Mouse (Mus musculus) left cerebral cortex, adult 2 months (tissue): ENCODE measurements around the gene Pappa. TPM values are rescaled to one million over a fixed set of nuclear protein-coding genes. Genes with fewer than 3 reads are reported as not detected.

Experiments
- DNase-seq, 2 experiments: peaks; one replicate each; pipeline ENCODE4 v3.0.0; 2021 to 2022; ENCODE audit warnings: low spot score in 2 of 2, mixed read lengths in 1 of 2; ENCODE audit errors: extremely low spot score in 1 of 2
- H3K27ac ChIP-seq: fragments of 200-600 bp; 2 replicates; pipeline ENCODE4 v1.8.1; 2022
- H3K4me3 ChIP-seq: fragments of 200-600 bp; 2 replicates; pipeline ENCODE4 v1.8.1; 2022
- CTCF ChIP-seq: fragments of 200-600 bp; IDR thresholded peaks from 2 replicates; pipeline ENCODE4 v1.8.1; 2022; ENCODE audit warnings: antibody characterized with exemption, mild to moderate bottlenecking, moderate library complexity
- intact Hi-C: fragments of 180-260 bp; cut with DNase I; formaldehyde crosslinking; loops from one replicate; pipeline ENCODE4 v1.15.1; 2025
- total RNA-seq, 2 experiments: library from RNA; stranded (reverse); gene quantifications; 2 replicates each; pipeline ENCODE4 v1.2.3; 2021

The Pappa gene
- total RNA-seq, 2 experiments from 2014 or later, result 0.47 to 0.61 TPM

DNA sequence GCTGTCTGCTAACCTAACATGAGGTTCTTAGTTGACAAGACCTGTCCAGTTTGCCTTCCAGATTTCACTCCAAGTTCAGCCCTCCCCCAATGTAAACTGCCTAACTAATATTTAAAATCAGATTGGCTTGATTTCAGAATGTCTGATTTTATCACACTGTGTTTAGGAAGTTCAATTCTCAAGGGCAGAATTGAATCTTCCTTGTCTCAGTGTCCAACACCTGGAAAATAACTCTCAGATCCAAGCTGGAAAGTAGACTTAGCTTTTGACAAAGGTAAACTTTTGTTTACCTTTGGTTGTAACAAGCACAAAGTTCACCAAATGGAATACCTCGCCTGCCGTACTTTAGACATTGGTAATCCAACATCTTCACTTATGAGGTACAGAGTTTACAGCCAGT, 252.6 kb downstream of the Pappa start:
- Histone ChIP-seq H3K4me3 (no peak overlapping the region), H3K27ac (no peak overlapping the region)
- intact Hi-C loops, result no loop called here
- no peak for DNase-seq
- TF ChIP-seq CTCF, result no peak

DNA sequence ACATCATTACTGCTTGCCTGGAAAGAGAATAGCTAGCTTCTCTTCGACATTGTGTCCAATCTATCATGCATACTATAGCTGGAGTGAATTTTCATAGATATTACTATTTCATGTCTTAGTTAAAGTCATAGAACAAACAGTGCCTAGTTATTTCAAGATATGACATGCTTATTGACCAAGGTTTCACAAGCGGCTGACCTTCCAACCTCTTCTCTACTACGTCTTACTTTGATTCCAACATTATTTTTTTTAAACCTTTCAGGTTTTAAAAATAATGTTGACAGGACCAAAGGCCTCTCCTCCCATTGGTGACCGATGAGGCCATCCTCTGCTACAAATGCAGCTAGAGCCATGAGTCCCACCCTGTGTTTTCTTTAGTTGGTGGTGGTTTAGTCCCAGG, 255.5 kb downstream of the Pappa start:
- no peak overlapping the region for H3K27ac ChIP-seq
- no peak for TF ChIP-seq CTCF
- intact Hi-C loops, result no loop called here
- no peak overlapping the region for H3K4me3 ChIP-seq
- no peak for DNase-seq

DNA sequence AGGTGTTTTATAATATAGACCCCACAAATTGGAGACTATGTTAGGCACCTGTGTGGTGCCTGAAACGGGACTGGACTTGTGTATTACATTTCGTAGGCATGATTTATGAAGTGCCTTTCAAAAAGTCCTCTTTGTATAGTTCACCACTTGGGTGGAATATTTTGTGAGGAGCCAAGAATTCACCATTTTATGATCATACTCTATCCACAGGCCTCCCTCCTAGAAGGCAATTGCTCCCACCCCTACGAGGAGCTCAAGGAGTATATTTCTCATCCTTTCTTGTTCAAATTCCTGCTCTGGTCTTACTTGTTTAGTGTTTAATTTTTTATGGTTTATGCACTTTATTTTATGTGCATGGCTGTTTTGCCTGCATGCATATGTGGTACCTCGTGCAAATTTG, 259.1 kb downstream of the Pappa start:
- Histone ChIP-seq H3K27ac (no peak overlapping the region), H3K4me3 (no peak overlapping the region)
- TF ChIP-seq CTCF, result no peak
- intact Hi-C loops, result no loop called here
- DNase-seq, result no peak

DNA sequence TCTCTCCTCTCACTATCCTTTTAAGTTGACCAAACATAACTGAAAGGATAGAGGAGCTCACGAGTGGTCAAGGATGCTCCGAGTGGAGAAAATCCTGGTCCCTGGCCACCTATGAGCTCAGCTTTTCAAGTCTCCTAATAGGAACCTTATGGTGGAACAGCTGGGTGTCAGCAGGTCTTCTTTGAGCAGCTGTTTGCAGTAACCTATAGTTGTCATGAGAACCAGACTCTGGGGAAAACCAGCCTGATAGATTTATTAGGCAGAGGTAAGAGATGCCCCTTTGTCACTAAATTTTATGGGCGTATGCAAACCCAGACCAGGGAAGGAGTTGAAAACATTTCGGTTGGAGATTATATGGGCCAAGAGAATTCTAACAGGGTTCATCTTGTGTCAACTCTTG, 267.0 kb downstream of the Pappa start:
- H3K27ac ChIP-seq, result no peak overlapping the region
- no peak overlapping the region for H3K4me3 ChIP-seq
- intact Hi-C loops, result no loop called here
- TF ChIP-seq CTCF, result no peak
- DNase-seq, result no peak

DNA sequence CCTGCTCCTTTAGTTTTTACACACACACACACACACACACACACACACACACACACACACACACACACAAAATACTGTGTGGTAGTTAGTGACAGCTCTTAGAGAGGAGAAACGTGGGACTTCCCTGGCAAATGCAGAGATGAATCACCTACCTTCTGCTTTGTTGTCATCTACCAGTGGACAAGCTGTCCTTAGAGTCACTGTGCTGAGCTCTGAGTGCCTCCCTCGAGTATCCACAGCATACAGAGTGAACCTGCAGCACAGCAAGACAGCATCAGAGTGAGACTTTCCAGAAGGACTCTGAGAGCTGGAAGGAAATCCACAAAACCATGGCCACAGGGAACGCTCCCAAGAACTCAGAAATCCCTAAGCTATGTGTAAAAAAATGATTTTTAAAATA, 272.8 kb downstream of the Pappa start:
- peak in 1 of 2 experiments; percentile 11 for DNase-seq
- TF ChIP-seq CTCF, result no peak
- H3K4me3 ChIP-seq, result no peak overlapping the region
- intact Hi-C loops, result no loop called here
- H3K27ac ChIP-seq, result no peak overlapping the region

DNA sequence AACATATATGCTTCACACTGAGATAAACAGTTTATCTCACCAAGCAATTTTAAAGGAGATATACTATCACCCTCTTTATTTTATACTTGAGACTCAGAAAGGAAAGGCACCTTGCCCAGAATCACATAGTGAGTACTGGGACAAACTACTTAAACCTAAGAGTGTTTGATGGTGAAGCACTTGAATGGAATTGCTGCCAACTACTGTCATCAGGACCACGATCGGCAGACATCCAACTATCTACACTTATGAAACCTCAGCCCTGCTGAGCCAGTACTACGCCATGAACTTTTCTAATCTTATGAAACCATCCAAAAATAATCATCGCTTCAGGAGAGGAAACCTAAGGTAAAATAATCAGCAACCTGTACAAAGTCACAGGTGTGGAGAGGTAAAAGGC, 275.5 kb downstream of the Pappa start:
- Histone ChIP-seq H3K4me3 (no peak overlapping the region), H3K27ac (no peak overlapping the region)
- no peak for TF ChIP-seq CTCF
- intact Hi-C loops, result no loop called here
- no peak for DNase-seq

DNA sequence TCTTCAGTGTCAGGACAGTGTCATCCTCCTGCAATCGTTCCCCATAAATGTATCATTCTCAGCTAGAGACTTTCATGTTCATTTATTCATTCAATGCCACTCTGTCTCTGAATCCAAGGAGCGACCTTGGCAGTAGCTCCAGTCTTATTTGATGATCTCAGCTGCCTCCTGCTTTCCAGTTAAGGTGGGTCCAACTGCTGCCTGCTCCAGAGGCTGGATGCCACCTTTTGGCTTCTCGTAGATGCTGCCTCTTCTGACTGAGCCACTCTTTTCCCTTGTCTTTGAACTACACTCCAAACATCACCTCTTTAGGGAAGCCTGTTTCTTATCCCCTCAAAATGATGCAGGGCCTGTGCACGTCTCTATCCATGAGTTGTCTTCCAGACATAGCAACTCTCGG, 278.3 kb downstream of the Pappa start:
- no peak for DNase-seq
- Histone ChIP-seq H3K4me3 (no peak overlapping the region), H3K27ac (no peak overlapping the region)
- no peak for TF ChIP-seq CTCF
- intact Hi-C loops, result no loop called here

DNA sequence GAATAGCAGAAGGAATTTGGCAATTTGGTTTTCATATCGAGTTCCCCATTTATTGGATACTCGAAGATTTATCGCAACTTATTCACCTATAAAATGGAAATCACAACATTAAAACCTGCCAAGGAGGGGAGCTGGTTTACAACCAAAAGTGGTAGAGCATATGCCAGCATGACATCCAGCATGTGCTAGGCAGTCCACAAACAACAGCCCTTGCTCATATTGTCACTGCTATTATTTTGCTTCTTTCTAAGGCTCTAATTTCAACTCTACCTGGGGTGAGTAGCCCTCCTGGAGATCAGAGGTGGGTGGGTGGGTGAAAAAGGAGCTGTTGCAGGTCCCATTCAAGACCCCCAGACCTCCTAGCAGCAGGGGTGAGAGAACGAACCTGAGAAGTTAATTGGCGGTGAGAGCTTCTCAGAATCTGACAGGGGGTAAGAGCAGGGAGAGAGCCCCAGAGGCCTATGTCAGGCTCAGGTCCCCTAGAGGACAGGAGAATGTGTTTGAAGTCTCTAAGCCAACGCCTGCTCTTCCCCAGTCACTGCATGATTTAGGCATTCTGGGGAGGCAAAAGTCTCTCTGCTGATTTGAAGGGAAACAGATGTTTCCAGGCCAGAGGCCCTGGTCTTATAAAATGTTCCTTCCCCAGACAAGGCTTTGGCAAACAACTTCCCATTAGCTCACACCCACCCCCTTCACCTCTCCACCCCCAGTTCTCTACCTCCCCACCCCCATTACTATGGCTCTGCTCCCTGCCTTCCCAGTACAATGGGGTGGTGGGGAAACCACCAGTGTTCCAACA, 279.1 kb downstream of the Pappa start:
- TF ChIP-seq CTCF, result no peak
- Histone ChIP-seq H3K4me3 (no peak overlapping the region), H3K27ac (no peak overlapping the region)
- no peak for DNase-seq
- intact Hi-C loops, result no loop called here
